Mouse (Mus musculus) left cerebral cortex, adult 9 months (tissue): ENCODE measurements around the gene Tcf21.

Experiments
- DNase-seq, 2 experiments: peaks; one replicate each; pipeline ENCODE4 v3.0.0; 2022; ENCODE audit warnings: low spot score in 2 of 2

The Tcf21 gene

GRCm38 (mm10) chr10:22815461-22816236 lies 4.3 kb downstream of the Tcf21 start:
- no peak for DNase-seq

- DNase-seq: no peak
Observed at GRCm38 (mm10) chr10:22814771-22815170, 5.2 kb downstream of the Tcf21 start.

- DNase-seq: no peak
Observed at GRCm38 (mm10) chr10:22814294-22814693, 5.7 kb downstream of the Tcf21 start.

- DNase-seq: no peak
Observed at GRCm38 (mm10) chr10:22813317-22813960, 6.5 kb downstream of the Tcf21 start.

- no peak for DNase-seq
Observed at GRCm38 (mm10) chr10:22811921-22812320, 8.1 kb downstream of the Tcf21 start.

GRCm38 (mm10) chr10:22782684-22783083 lies 37.3 kb downstream of the Tcf21 start:
- no peak for DNase-seq

- no peak for DNase-seq
Observed at GRCm38 (mm10) chr10:22781466-22781865, 38.5 kb downstream of the Tcf21 start.

GRCm38 (mm10) chr10:22777939-22778338 lies 42.0 kb downstream of the Tcf21 start:
- peak in 1 of 2 experiments; percentile 5 for DNase-seq

GRCm38 (mm10) chr10:22776007-22776698 lies 43.8 kb downstream of the Tcf21 start:
- DNase-seq: peak in 1 of 2 experiments; percentile 66

GRCm38 (mm10) chr10:22775456-22775855 lies 44.5 kb downstream of the Tcf21 start:
- no peak for DNase-seq

- no peak for DNase-seq
Observed at GRCm38 (mm10) chr10:22774626-22775025, 45.3 kb downstream of the Tcf21 start.
